Mouse (Mus musculus): ENCODE measurements around the gene Stra6. TPM values are rescaled to one million over a fixed set of nuclear protein-coding genes. Genes with fewer than 3 reads are reported as not detected.

The Stra6 gene
- total RNA-seq, 2 experiments from 2014 or later = 9.0 TPM

DNA sequence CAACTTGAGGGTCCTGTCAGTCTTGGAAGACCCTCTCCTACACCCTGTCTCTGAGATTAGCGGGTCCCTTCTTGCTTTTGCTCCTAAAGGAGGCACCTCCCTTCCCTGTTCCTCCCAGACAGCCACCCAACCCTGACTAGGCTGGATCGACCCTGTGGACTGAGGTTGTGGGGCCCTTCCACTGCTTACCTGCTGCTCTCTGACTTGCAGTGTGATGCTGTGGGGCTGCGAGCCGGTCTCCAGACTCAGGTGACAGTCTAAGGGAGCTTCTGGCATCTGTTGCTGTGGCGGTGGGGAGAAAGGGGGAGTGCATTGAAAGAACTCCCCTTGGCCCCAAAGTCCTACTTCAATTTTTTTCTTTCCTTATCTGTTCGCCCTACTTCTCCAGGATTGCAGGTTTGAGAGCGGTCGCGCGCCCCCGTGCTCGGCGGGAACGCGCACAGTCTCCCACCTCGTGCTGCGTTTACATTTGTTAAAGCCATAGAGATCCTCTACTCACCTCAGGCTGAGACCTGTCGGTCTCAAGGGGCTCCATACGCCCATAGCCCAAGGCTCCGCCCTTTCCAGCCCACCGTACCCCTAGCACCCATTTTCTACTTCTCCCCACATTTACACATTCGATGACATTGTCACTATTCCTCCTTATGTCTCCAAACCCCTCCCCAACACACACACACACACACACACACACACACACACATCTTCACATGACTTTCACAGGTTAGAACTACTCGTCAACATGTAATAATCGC lies 137.7 kb downstream of the Stra6 start:
- peak; percentile 50 to 55 for DNase-seq (ENCODE audit: low spot score in 2 of 2)

DNA sequence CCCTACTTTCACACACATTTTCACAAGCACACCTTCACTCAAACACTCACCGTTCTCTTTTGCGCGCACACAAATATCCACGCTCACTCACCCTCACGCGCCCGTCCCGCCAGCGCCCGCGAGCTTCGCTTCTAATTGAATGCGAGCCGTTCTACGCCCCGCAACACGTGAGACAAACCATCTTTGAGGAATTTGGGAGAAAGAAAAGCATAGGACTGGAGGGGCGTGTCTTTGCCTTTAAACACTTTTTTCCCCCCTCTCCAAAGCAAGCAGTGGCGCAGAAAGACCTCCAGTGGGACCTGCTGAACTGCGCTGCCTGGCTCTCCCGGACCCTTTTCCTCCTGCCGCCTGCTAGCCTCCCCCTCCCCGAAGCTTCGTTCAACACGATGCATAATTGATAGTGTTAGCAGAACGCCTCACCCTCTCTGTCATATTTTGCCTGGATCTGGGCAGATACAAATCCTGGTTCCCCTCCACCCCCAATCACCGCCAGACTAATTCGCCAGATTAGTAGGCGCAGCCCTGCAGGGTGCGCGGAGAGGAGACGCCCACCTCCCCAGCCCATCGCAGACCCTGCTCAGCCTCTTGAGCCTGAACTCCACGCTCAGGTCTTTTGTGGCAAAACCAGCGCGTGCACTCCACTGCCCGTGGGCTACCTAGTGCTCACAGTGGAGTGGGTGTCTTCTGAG lies 138.4 kb downstream of the Stra6 start:
- peak; percentile 36 to 56 for DNase-seq (ENCODE audit: low spot score in 2 of 2)

DNA sequence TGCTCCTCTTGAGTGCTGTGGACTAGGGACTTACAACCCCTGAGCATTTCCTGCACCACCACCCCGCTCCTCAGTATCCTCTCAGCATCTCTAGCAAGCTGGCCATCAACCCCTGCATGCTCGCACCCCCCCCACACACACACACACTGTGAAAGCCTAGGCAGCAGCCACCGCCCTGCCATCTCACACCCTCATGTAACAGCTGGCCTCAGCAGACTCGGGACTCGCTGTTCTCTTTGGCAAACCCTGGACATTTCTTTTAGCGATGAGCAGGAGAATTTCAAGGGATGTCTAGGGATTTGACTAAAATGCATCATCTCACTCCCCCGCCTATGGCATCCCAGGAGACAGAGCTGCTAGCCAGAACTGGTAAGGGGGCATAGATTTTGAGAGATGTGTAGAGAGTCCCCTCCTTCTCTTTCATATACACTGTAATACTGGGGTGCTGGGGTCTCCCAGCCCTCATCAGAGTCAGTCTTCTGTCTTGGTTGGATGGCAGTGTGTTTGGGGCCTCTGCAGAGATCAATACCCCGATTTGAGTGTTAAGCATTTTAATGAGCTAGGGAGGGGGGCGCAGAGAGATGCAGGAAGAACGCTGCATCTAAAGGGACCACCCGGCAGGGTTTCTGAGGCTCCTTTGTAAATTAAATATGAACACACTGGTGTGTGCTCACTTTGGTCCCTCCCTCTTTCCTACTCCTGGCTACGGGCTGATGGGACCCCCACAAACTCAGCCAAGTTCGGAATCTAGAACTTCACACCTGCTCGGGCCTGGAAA lies 139.3 kb downstream of the Stra6 start:
- DNase-seq (ENCODE audit: low spot score in 2 of 2) = peak in 1 of 2 experiments; percentile 22

Other genes starting within 250 kb of the Stra6 start
- 10 to 100 TPM; 10.0 to 11.8 TPM for gene Arid3b, start 227.0 kb upstream of the Stra6 start, total RNA-seq (2021)
- 10 to 100 TPM; 95.3 to 98.4 TPM for gene Ubl7, start 152.8 kb upstream of the Stra6 start, total RNA-seq (2021)
- gene Sema7a, start 123.7 kb upstream of the Stra6 start, total RNA-seq (2021) = 100 to 1,000 TPM; 100 to 104 TPM
- 1 to 10 TPM; 1.2 to 1.9 TPM for gene Cyp11a1, start 57.4 kb upstream of the Stra6 start, total RNA-seq (2021)
- 1 to 10 TPM; 1.0 to 2.0 TPM for gene Ccdc33, start 55.0 kb downstream of the Stra6 start, total RNA-seq (2021)
- 10 to 100 TPM; 16.4 to 18.1 TPM for gene Islr, start 140.5 kb downstream of the Stra6 start, total RNA-seq (2021)
- 100 to 1,000 TPM; 231 to 269 TPM for gene Islr2, start 140.5 kb downstream of the Stra6 start, total RNA-seq (2021)
- gene Pml, start 186.0 kb downstream of the Stra6 start, total RNA-seq (2021) = 1 to 10 TPM; 7.3 to 9.1 TPM
- 10 to 100 TPM; 77.5 to 80.5 TPM for gene Stoml1, start 189.4 kb downstream of the Stra6 start, total RNA-seq (2021)
- gene Loxl1, start 249.4 kb downstream of the Stra6 start, total RNA-seq (2021) = 1 to 10 TPM; 5.0 to 5.7 TPM

All from layer of hippocampus, postnatal 10 days (tissue).